Mouse (Mus musculus) C2C12 (cell line): Measurements from ENCODE around the gene Kcnj11.

Experiments used
- CEBPB ChIP-seq: IDR thresholded peaks from one replicate; pipeline ENCODE4 v1.6.1; 2011; ENCODE audit warnings: low read depth, mild to moderate bottlenecking, control low read depth, moderate library complexity
- CTCF ChIP-seq: IDR thresholded peaks from one replicate; pipeline ENCODE4 v1.5.1; 2011; ENCODE audit not compliant: control insufficient read depth, insufficient read depth, insufficient read length
- FOSL1 ChIP-seq: IDR thresholded peaks from one replicate; pipeline ENCODE4 v1.8.0; 2011; ENCODE audit warnings: mild to moderate bottlenecking, low read length; ENCODE audit not compliant: poor library complexity, insufficient read depth, severe bottlenecking
- MYOD1 ChIP-seq: IDR thresholded peaks from one replicate; pipeline ENCODE4 v1.6.1; 2011; ENCODE audit warnings: low read depth; ENCODE audit not compliant: control insufficient read depth, insufficient read length
- MYOG ChIP-seq: IDR thresholded peaks from one replicate; pipeline ENCODE4 v1.6.1; 2011; ENCODE audit not compliant: control insufficient read depth, insufficient read length; ENCODE audit errors: extremely low read depth

DNA sequence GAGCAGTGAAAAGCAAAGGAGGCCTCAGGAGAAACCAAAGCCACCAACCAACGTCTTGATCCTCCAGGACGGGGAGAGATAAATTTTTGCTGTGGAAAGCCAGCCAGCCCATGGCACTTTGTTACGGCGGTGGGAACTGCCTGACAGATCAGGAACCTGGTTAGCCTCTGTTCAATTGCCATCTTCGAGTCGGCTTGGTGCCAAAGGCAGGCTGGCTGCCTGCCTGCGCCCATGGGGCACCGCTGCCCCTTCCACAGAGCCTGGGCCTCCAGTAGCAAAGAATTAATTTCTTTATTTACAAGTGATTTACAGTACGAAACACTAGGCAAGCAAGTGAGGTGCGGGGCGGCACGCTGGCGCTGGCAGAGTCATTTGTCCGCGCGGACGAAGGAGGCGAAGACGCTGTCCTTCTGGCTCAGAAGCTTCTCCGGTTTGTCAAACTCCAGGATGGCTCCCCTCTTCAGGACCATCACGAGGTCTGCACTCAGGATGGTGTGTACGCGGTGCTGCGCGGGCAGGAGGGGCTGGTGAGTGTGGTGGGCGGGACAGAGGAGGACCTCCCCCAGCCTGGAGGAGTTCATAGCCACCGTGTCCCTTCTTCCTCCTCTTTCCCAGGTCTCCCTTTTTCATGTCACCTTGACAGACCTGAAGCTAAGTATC is 3.8 kb upstream of the Kcnj11 start:
- TF ChIP-seq CTCF (no peak), MYOG (no peak), FOSL1 (no peak), CEBPB (no peak), MYOD1 (no peak)
